Mouse (Mus musculus): ENCODE data around the gene Col5a2. TPM values are rescaled to one million over a fixed set of nuclear protein-coding genes. Genes with fewer than 3 reads are reported as not detected.

Gene Col5a2
- 7.6 TPM for polyA plus RNA-seq (2015; fragmentation: Illumina TruSeq; extraction: RNeasy Lipid Tissue Mini Kit (QIAGEN cat#74804); ENCODE audit: insufficient read depth, low read depth, low replicate concordance)

GRCm38 (mm10) chr1:45502865-45503332, at the start of gene Col5a2:
TSS of gene Col5a2 (minus strand) at chr1:45503282.

Other genes with a start within 250 kb of the Col5a2 start
- gene Col3a1, start 191.7 kb downstream of the Col5a2 start, polyA plus RNA-seq (2015; fragmentation: Illumina TruSeq; extraction: RNeasy Lipid Tissue Mini Kit (QIAGEN cat#74804); ENCODE audit: insufficient read depth, low read depth, low replicate concordance) = 127 TPM